Mouse (Mus musculus) olfactory bulb, adult 2 months (tissue): ENCODE data around the gene Olfr951. TPM values are rescaled to one million over a fixed set of nuclear protein-coding genes. Genes with fewer than 3 reads are reported as not detected.

Source experiments
- H3K27ac ChIP-seq: fragments of 200-500 bp; 2 replicates; pipeline ENCODE4 v1.5.1; 2012; ENCODE audit warnings: low read depth, low read length; ENCODE audit not compliant: insufficient read depth
- H3K4me1 ChIP-seq: fragments of 200-500 bp; 2 replicates; pipeline ENCODE4 v1.6.1; 2012; ENCODE audit warnings: low read length; ENCODE audit not compliant: control insufficient read depth, insufficient read depth
- H3K4me3 ChIP-seq: fragments of 200-500 bp; 2 replicates; pipeline ENCODE4 v1.5.1; 2012; ENCODE audit warnings: mild to moderate bottlenecking, low read depth, low read length, moderate library complexity; ENCODE audit not compliant: insufficient read depth
- CTCF ChIP-seq: fragments of 200-500 bp; IDR thresholded peaks from 2 replicates; pipeline ENCODE4 v1.5.1; 2012; ENCODE audit warnings: low read depth, mild to moderate bottlenecking, low read length, moderate library complexity; ENCODE audit not compliant: insufficient read depth
- POLR2A ChIP-seq: fragments of 200-500 bp; IDR thresholded peaks from 2 replicates; pipeline ENCODE4 v1.6.1; 2012; ENCODE audit warnings: mild to moderate bottlenecking, low read depth, low read length, moderate library complexity; ENCODE audit not compliant: insufficient read depth
- WGBS: fragments of 180-500 bp; shearing (Covaris S2); methylation state at CpG from one replicate; pipeline ENCODE4 v1.1.7; 2018; 5-methylcytosine and 5-hydroxymethylcytosine counted together
- polyA plus RNA-seq: library from polyadenylated mRNA; stranded (reverse); fragments of >200 nt; gene quantifications from 2 replicates; pipeline ENCODE4 v1.2.4, GENCODE M21; 2012; ENCODE audit warnings: low replicate concordance; ENCODE audit not compliant: missing spikeins, insufficient read depth, insufficient read length

The Olfr951 gene
- polyA plus RNA-seq, result not detected in 2 replicates

GRCm38 (mm10) chr9:39387110-39387509, at the start of gene Olfr951:
Gene Olfr951 (plus strand): TSS chr9:39387410.
- TF ChIP-seq POLR2A (no peak), CTCF (no peak)
- H3K4me3 ChIP-seq, result no peak within 1 kb of the TSS
- no peaks in the 10 kb centered on the region for H3K4me1 ChIP-seq
- no peak within 1 kb of the TSS for H3K27ac ChIP-seq
- WGBS, result 96% methylated on average over 2 of the region's 2 CpGs

- Histone ChIP-seq H3K27ac (no peak within 1 kb of the TSS), H3K4me1 (no peaks in the 10 kb centered on the region), H3K4me3 (no peak within 1 kb of the TSS)
- TF ChIP-seq CTCF, result no peak
- no peak for TF ChIP-seq POLR2A
Observed at GRCm38 (mm10) chr9:39427048-39427447, 39.8 kb downstream of the Olfr951 start, which contains the start of gene Olfr952. Gene Olfr952 (minus strand): TSS chr9:39427148.

Other genes with a start within 250 kb of the Olfr951 start
- gene Olfr943, start 221.1 kb upstream of the Olfr951 start, polyA plus RNA-seq, result not detected in 2 replicates
- not detected in 2 replicates for gene Olfr944, start 185.5 kb upstream of the Olfr951 start, polyA plus RNA-seq
- not detected in 2 replicates for gene Olfr1537, start 137.4 kb upstream of the Olfr951 start, polyA plus RNA-seq
- not detected in 2 replicates for gene Olfr945, start 110.6 kb upstream of the Olfr951 start, polyA plus RNA-seq
- not detected in 2 replicates for gene Olfr948, start 61.4 kb upstream of the Olfr951 start, polyA plus RNA-seq
- not detected in 2 replicates for gene Olfr952, start 39.7 kb downstream of the Olfr951 start, polyA plus RNA-seq
- gene Olfr954, start 69.3 kb downstream of the Olfr951 start, polyA plus RNA-seq, result not detected in 2 replicates
- not detected in 2 replicates for gene Olfr955, start 84.5 kb downstream of the Olfr951 start, polyA plus RNA-seq
- not detected in 2 replicates for gene Olfr44, start 106.6 kb downstream of the Olfr951 start, polyA plus RNA-seq
- not detected in 2 replicates for gene Olfr957, start 128.4 kb downstream of the Olfr951 start, polyA plus RNA-seq
- not detected in 2 replicates for gene Olfr958, start 166.6 kb downstream of the Olfr951 start, polyA plus RNA-seq
- gene Olfr959, start 188.2 kb downstream of the Olfr951 start, polyA plus RNA-seq, result not detected in 2 replicates
- not detected in 2 replicates for gene AW551984, start 217.0 kb downstream of the Olfr951 start, polyA plus RNA-seq
- gene Olfr148, start 223.2 kb downstream of the Olfr951 start, polyA plus RNA-seq, result not detected in 2 replicates
- not detected in 2 replicates for gene Olfr960, start 234.0 kb downstream of the Olfr951 start, polyA plus RNA-seq